Mouse (Mus musculus): ENCODE measurements around the gene Osm. TPM values are rescaled to one million over a fixed set of nuclear protein-coding genes. Genes with fewer than 3 reads are reported as not detected.

Osm gene
- total RNA-seq, 1 experiment: 0.98 TPM

- TF ChIP-seq ZNF384 (IDR thresholded peaks at IDR 0.05; ENCODE audit: low read depth, low read length) (no peak), ZC3H11A (IDR thresholded peaks at IDR 0.05; ENCODE audit: borderline replicate concordance, low read depth, low read length) (no peak), CHD2 (IDR thresholded peaks at IDR 0.05; ENCODE audit: low read depth, low read length) (no peak), HCFC1 (IDR thresholded peaks at IDR 0.05; ENCODE audit: borderline replicate concordance, insufficient read depth, low read length) (no peak), MAFK (IDR thresholded peaks at IDR 0.05; ENCODE audit: insufficient read depth, low read depth, low read length) (no peak)
- Histone ChIP-seq H3K36me3 (ENCODE audit: control insufficient read depth, insufficient read depth, low read length, poor library complexity, severe bottlenecking) (no peaks in the 10 kb centered on the region), H3K9me3 (ENCODE audit: control insufficient read depth, insufficient read depth, low read depth, low read length) (no peaks in the 10 kb centered on the region), H3K27ac (ENCODE audit: insufficient read depth, low read depth, low read length, poor library complexity, severe bottlenecking) (peak overlapping the region; percentile 67), H3K9ac (ENCODE audit: insufficient read depth, low read depth, low read length, poor library complexity, severe bottlenecking) (no peak overlapping the region), H3K4me1 (ENCODE audit: control insufficient read depth in 2 of 2, insufficient read depth in 2 of 2, low read length in 2 of 2, poor library complexity in 1 of 2) (peaks cover 7 to 9% of the 10 kb centered on the region in 2 experiments), H3K4me3 (ENCODE audit: insufficient read depth in 1 of 2, low read depth in 1 of 2, low read length in 2 of 2, poor library complexity in 1 of 2, severe bottlenecking in 1 of 2) (no peak overlapping the region)
- DNase-seq (ENCODE audit: low read depth, low spot score): no peak
- in situ Hi-C loops (cut with MboI; ENCODE audit: low sequenced_read_pairs in 2 of 2, unreplicated experiment in 2 of 2): no loop called here
Observed at GRCm38 (mm10) chr11:4247201-4247959, 11.2 kb downstream of the Osm start.

GRCm38 (mm10) chr11:4249151-4249550 is 12.9 kb downstream of the Osm start:
- Histone ChIP-seq H3K4me3 (ENCODE audit: insufficient read depth in 1 of 2, low read depth in 1 of 2, low read length in 2 of 2, poor library complexity in 1 of 2, severe bottlenecking in 1 of 2) (no peak overlapping the region), H3K9me3 (ENCODE audit: control insufficient read depth, insufficient read depth, low read depth, low read length) (no peaks in the 10 kb centered on the region), H3K27ac (ENCODE audit: insufficient read depth, low read depth, low read length, poor library complexity, severe bottlenecking) (peak overlapping the region; percentile 24; the same call in 1 of the 2 replicates), H3K9ac (ENCODE audit: insufficient read depth, low read depth, low read length, poor library complexity, severe bottlenecking) (no peak overlapping the region), H3K4me1 (ENCODE audit: control insufficient read depth in 2 of 2, insufficient read depth in 2 of 2, low read length in 2 of 2, poor library complexity in 1 of 2) (peaks cover 7 to 12% of the 10 kb centered on the region in 2 experiments), H3K36me3 (ENCODE audit: control insufficient read depth, insufficient read depth, low read length, poor library complexity, severe bottlenecking) (no peaks in the 10 kb centered on the region)
- in situ Hi-C loops (cut with MboI; ENCODE audit: low sequenced_read_pairs in 2 of 2, unreplicated experiment in 2 of 2): no loop called here
- no peak for TF ChIP-seq CHD2 (IDR thresholded peaks at IDR 0.05; ENCODE audit: low read depth, low read length)
- TF ChIP-seq ZNF384 (IDR thresholded peaks at IDR 0.05; ENCODE audit: low read depth, low read length): no peak
- TF ChIP-seq HCFC1 (IDR thresholded peaks at IDR 0.05; ENCODE audit: borderline replicate concordance, insufficient read depth, low read length): no peak
- TF ChIP-seq MAFK (IDR thresholded peaks at IDR 0.05; ENCODE audit: insufficient read depth, low read depth, low read length): no peak
- TF ChIP-seq ZC3H11A (IDR thresholded peaks at IDR 0.05; ENCODE audit: borderline replicate concordance, low read depth, low read length): no peak
- DNase-seq (ENCODE audit: low read depth, low spot score): no peak

GRCm38 (mm10) chr11:4250290-4250689 is 14.1 kb downstream of the Osm start:
- Histone ChIP-seq H3K4me3 (ENCODE audit: insufficient read depth in 1 of 2, low read depth in 1 of 2, low read length in 2 of 2, poor library complexity in 1 of 2, severe bottlenecking in 1 of 2) (no peak overlapping the region), H3K4me1 (ENCODE audit: control insufficient read depth in 2 of 2, insufficient read depth in 2 of 2, low read length in 2 of 2, poor library complexity in 1 of 2) (peaks cover 7 to 12% of the 10 kb centered on the region in 2 experiments), H3K9ac (ENCODE audit: insufficient read depth, low read depth, low read length, poor library complexity, severe bottlenecking) (no peak overlapping the region), H3K9me3 (ENCODE audit: control insufficient read depth, insufficient read depth, low read depth, low read length) (no peaks in the 10 kb centered on the region), H3K36me3 (ENCODE audit: control insufficient read depth, insufficient read depth, low read length, poor library complexity, severe bottlenecking) (no peaks in the 10 kb centered on the region), H3K27ac (ENCODE audit: insufficient read depth, low read depth, low read length, poor library complexity, severe bottlenecking) (no peak overlapping the region)
- no peak for DNase-seq (ENCODE audit: low read depth, low spot score)
- TF ChIP-seq ZC3H11A (IDR thresholded peaks at IDR 0.05; ENCODE audit: borderline replicate concordance, low read depth, low read length) (no peak), HCFC1 (IDR thresholded peaks at IDR 0.05; ENCODE audit: borderline replicate concordance, insufficient read depth, low read length) (no peak), CHD2 (IDR thresholded peaks at IDR 0.05; ENCODE audit: low read depth, low read length) (no peak), MAFK (IDR thresholded peaks at IDR 0.05; ENCODE audit: insufficient read depth, low read depth, low read length) (no peak), ZNF384 (IDR thresholded peaks at IDR 0.05; ENCODE audit: low read depth, low read length) (no peak)
- in situ Hi-C loops (cut with MboI; ENCODE audit: low sequenced_read_pairs in 2 of 2, unreplicated experiment in 2 of 2): loop anchor here in 1 of 2 experiments (10.0 kb wide), 1 partner anchor 175 kb away; no protein-coding TSS in a partner anchor

- TF ChIP-seq CHD2 (IDR thresholded peaks at IDR 0.05; ENCODE audit: low read depth, low read length) (no peak), HCFC1 (IDR thresholded peaks at IDR 0.05; ENCODE audit: borderline replicate concordance, insufficient read depth, low read length) (no peak), ZNF384 (IDR thresholded peaks at IDR 0.05; ENCODE audit: low read depth, low read length) (no peak), ZC3H11A (IDR thresholded peaks at IDR 0.05; ENCODE audit: borderline replicate concordance, low read depth, low read length) (no peak), MAFK (IDR thresholded peaks at IDR 0.05; ENCODE audit: insufficient read depth, low read depth, low read length) (no peak)
- DNase-seq (ENCODE audit: low read depth, low spot score): no peak
- Histone ChIP-seq H3K4me3 (ENCODE audit: insufficient read depth in 1 of 2, low read depth in 1 of 2, low read length in 2 of 2, poor library complexity in 1 of 2, severe bottlenecking in 1 of 2) (no peak overlapping the region), H3K27ac (ENCODE audit: insufficient read depth, low read depth, low read length, poor library complexity, severe bottlenecking) (no peak overlapping the region), H3K9ac (ENCODE audit: insufficient read depth, low read depth, low read length, poor library complexity, severe bottlenecking) (no peak overlapping the region), H3K4me1 (ENCODE audit: control insufficient read depth in 2 of 2, insufficient read depth in 2 of 2, low read length in 2 of 2, poor library complexity in 1 of 2) (peaks cover 4 to 18% of the 10 kb centered on the region in 2 experiments), H3K9me3 (ENCODE audit: control insufficient read depth, insufficient read depth, low read depth, low read length) (no peaks in the 10 kb centered on the region), H3K36me3 (ENCODE audit: control insufficient read depth, insufficient read depth, low read length, poor library complexity, severe bottlenecking) (no peaks in the 10 kb centered on the region)
- in situ Hi-C loops (cut with MboI; ENCODE audit: low sequenced_read_pairs in 2 of 2, unreplicated experiment in 2 of 2): loop anchor here in 1 of 2 experiments (10.0 kb wide), 1 partner anchor 173 kb away; no protein-coding TSS in a partner anchor
Observed at GRCm38 (mm10) chr11:4251376-4251775, 15.2 kb downstream of the Osm start.
